Mouse (Mus musculus) hindbrain, embryonic 14.5 days (tissue): Measurements from ENCODE around the gene Lpin1. TPM values are rescaled to one million over a fixed set of nuclear protein-coding genes. Genes with fewer than 3 reads are reported as not detected.
A peak's percentile ranks its signal among the peaks of the same experiment; 100 is the strongest.

Experiments used
- ATAC-seq: fragments of 200-750 bp; cut with Nextera tagmentation; 2 replicates; pipeline ENCODE4 v1.8.0; 2017; ENCODE audit warnings: moderate number of reproducible peaks, mild to moderate bottlenecking, moderate TSS enrichment, moderate library complexity; ENCODE audit not compliant: low FRiP score
- DNase-seq: peaks from one replicate; pipeline ENCODE4 v3.0.0-alpha.2; 2015; ENCODE audit warnings: low spot score
- H3K27ac ChIP-seq: fragments of 300-500 bp; sonication (generic); 2 replicates; pipeline ENCODE4 v1.5.1; 2014; ENCODE audit warnings: mild to moderate bottlenecking, moderate library complexity
- H3K27me3 ChIP-seq: fragments of 300-500 bp; sonication (generic); 2 replicates; pipeline ENCODE4 v1.6.1; 2014; ENCODE audit warnings: mild to moderate bottlenecking, low read length, mixed read lengths; ENCODE audit not compliant: control insufficient read depth, insufficient read depth
- H3K36me3 ChIP-seq: fragments of 300-500 bp; sonication (generic); replicated peaks from 2 replicates; pipeline ENCODE4 v1.6.1; 2014; ENCODE audit not compliant: control insufficient read depth, insufficient read depth
- H3K4me1 ChIP-seq: fragments of 300-500 bp; sonication (generic); replicated peaks from 2 replicates; pipeline ENCODE4 v1.6.1; 2014; ENCODE audit warnings: antibody characterized with exemption, low read length, mixed read lengths; ENCODE audit not compliant: control insufficient read depth, insufficient read depth
- H3K4me2 ChIP-seq: fragments of 300-500 bp; sonication (generic); replicated peaks from 2 replicates; pipeline ENCODE4 v1.6.1; 2014; ENCODE audit warnings: mild to moderate bottlenecking, moderate library complexity
- H3K4me3 ChIP-seq: fragments of 300-500 bp; sonication (generic); replicated peaks from 2 replicates; pipeline ENCODE4 v1.5.1; 2014; ENCODE audit warnings: mild to moderate bottlenecking, low read length
- H3K9ac ChIP-seq: fragments of 300-500 bp; sonication (generic); 2 replicates; pipeline ENCODE4 v1.6.1; 2014
- H3K9me3 ChIP-seq: fragments of 300-500 bp; sonication (generic); 2 replicates; pipeline ENCODE4 v1.6.1; 2016; ENCODE audit warnings: low read length; ENCODE audit not compliant: control insufficient read depth
- WGBS: fragments of 180-500 bp; shearing (Covaris S2); extraction: QIAGEN DNeasy Blood & Tissue Kit; methylation state at CpG from one replicate; pipeline ENCODE4 v1.1.7; 2014; 5-methylcytosine and 5-hydroxymethylcytosine counted together
- polyA plus RNA-seq: library from polyadenylated mRNA; unstranded; fragments of >200 nt; fragmentation: Nextera tagmentation; extraction: Ambion mirVana; gene quantifications from 2 replicates; pipeline ENCODE4 v1.2.1, GENCODE M21; 2014

Lpin1 gene
- polyA plus RNA-seq, 1 experiment from 2014 or later = 18.0 TPM

GRCm38 (mm10) chr12:16643508-16644345 is 33.0 kb upstream of the Lpin1 start:
- DNase-seq (peak; percentile 65), ATAC-seq (peak; percentile 86)
- Histone ChIP-seq H3K27me3 (no peaks in the 10 kb centered on the region), H3K36me3 (no peaks in the 10 kb centered on the region), H3K27ac (peak overlapping the region; percentile 58), H3K4me3 (no peak overlapping the region), H3K4me2 (no peak overlapping the region), H3K4me1 (peaks cover 12% of the 10 kb centered on the region), H3K9ac (peak overlapping the region; percentile 24; the same call in 1 of the 2 replicates), H3K9me3 (no peaks in the 10 kb centered on the region)
- 38% methylated on average over 12 of the region's 12 CpGs for WGBS

- WGBS = 70% methylated on average over 5 of the region's 5 CpGs
- no peak for ATAC-seq
- no peaks in the 10 kb centered on the region for H3K36me3 ChIP-seq
Measured at GRCm38 (mm10) chr12:16642000-16642399, 31.2 kb upstream of the Lpin1 start.

GRCm38 (mm10) chr12:16640075-16640474 is 29.3 kb upstream of the Lpin1 start:
- WGBS = 88% methylated on average over 6 of the region's 6 CpGs
- no peak for ATAC-seq
- Histone ChIP-seq H3K4me2 (no peak overlapping the region), H3K27me3 (no peaks in the 10 kb centered on the region), H3K27ac (no peak overlapping the region), H3K36me3 (no peaks in the 10 kb centered on the region), H3K9me3 (no peaks in the 10 kb centered on the region), H3K4me3 (no peak overlapping the region), H3K4me1 (peaks cover 12% of the 10 kb centered on the region), H3K9ac (no peak overlapping the region)
- no peak for DNase-seq

More at GRCm38 (mm10) chr12:16642000-16642399, 31.2 kb upstream of the Lpin1 start:
- Histone ChIP-seq H3K9me3 (no peaks in the 10 kb centered on the region), H3K4me1 (peaks cover 12% of the 10 kb centered on the region), H3K4me2 (no peak overlapping the region), H3K27me3 (no peaks in the 10 kb centered on the region), H3K9ac (no peak overlapping the region), H3K27ac (no peak overlapping the region), H3K4me3 (no peak overlapping the region)
- no peak for DNase-seq

- no peak overlapping the region for H3K9ac ChIP-seq
- ATAC-seq (no peak), DNase-seq (no peak)
- 72% methylated on average over 12 of the region's 12 CpGs for WGBS
- H3K27me3 ChIP-seq = no peaks in the 10 kb centered on the region
- no peaks in the 10 kb centered on the region for H3K36me3 ChIP-seq
- no peak overlapping the region for H3K27ac ChIP-seq
- peaks cover 12% of the 10 kb centered on the region for H3K4me1 ChIP-seq
- no peak overlapping the region for H3K4me3 ChIP-seq
- H3K4me2 ChIP-seq = no peak overlapping the region
- no peaks in the 10 kb centered on the region for H3K9me3 ChIP-seq
Measured at GRCm38 (mm10) chr12:16639078-16639771, 28.5 kb upstream of the Lpin1 start.

- WGBS = 82% methylated on average over 6 of the region's 6 CpGs
Measured at GRCm38 (mm10) chr12:16635816-16636215, 25.1 kb upstream of the Lpin1 start.

GRCm38 (mm10) chr12:16634075-16634813 is 23.5 kb upstream of the Lpin1 start:
- ATAC-seq = no peak
- DNase-seq = peak; percentile 73
- Histone ChIP-seq H3K9ac (no peak overlapping the region), H3K4me3 (no peak overlapping the region), H3K4me1 (no peaks in the 10 kb centered on the region), H3K27ac (no peak overlapping the region), H3K4me2 (no peak overlapping the region), H3K9me3 (no peaks in the 10 kb centered on the region), H3K36me3 (no peaks in the 10 kb centered on the region), H3K27me3 (no peaks in the 10 kb centered on the region)
- 56% methylated on average over 14 of the region's 14 CpGs for WGBS

More at GRCm38 (mm10) chr12:16635816-16636215, 25.1 kb upstream of the Lpin1 start:
- H3K27me3 ChIP-seq = no peaks in the 10 kb centered on the region
- DNase-seq (no peak), ATAC-seq (no peak)
- no peak overlapping the region for H3K4me3 ChIP-seq
- no peak overlapping the region for H3K4me2 ChIP-seq
- no peak overlapping the region for H3K27ac ChIP-seq
- no peaks in the 10 kb centered on the region for H3K4me1 ChIP-seq
- H3K9me3 ChIP-seq = no peaks in the 10 kb centered on the region
- no peak overlapping the region for H3K9ac ChIP-seq
- H3K36me3 ChIP-seq = no peaks in the 10 kb centered on the region

GRCm38 (mm10) chr12:16633235-16633634 is 22.5 kb upstream of the Lpin1 start:
- ATAC-seq (no peak), DNase-seq (no peak)
- H3K27ac ChIP-seq = no peak overlapping the region
- 84% methylated on average over 6 of the region's 6 CpGs for WGBS
- H3K4me3 ChIP-seq = no peak overlapping the region
- no peaks in the 10 kb centered on the region for H3K36me3 ChIP-seq
- H3K4me1 ChIP-seq = no peaks in the 10 kb centered on the region
- no peaks in the 10 kb centered on the region for H3K27me3 ChIP-seq
- H3K9me3 ChIP-seq = no peaks in the 10 kb centered on the region
- H3K4me2 ChIP-seq = no peak overlapping the region
- H3K9ac ChIP-seq = no peak overlapping the region

GRCm38 (mm10) chr12:16631423-16631822 is 20.7 kb upstream of the Lpin1 start:
- Histone ChIP-seq H3K27me3 (no peaks in the 10 kb centered on the region), H3K9me3 (no peaks in the 10 kb centered on the region), H3K9ac (no peak overlapping the region), H3K4me3 (no peak overlapping the region), H3K27ac (no peak overlapping the region), H3K4me2 (no peak overlapping the region), H3K4me1 (no peaks in the 10 kb centered on the region), H3K36me3 (no peaks in the 10 kb centered on the region)
- no peak for DNase-seq
- ATAC-seq = no peak
- WGBS = 81% methylated on average over 2 of the region's 2 CpGs

- no peaks in the 10 kb centered on the region for H3K9me3 ChIP-seq
- H3K4me3 ChIP-seq = no peak overlapping the region
- H3K4me1 ChIP-seq = no peaks in the 10 kb centered on the region
- no peak overlapping the region for H3K9ac ChIP-seq
- DNase-seq (no peak), ATAC-seq (no peak)
- 96% methylated on average over 1 of the region's 1 CpGs for WGBS
- no peaks in the 10 kb centered on the region for H3K36me3 ChIP-seq
- H3K27me3 ChIP-seq = no peaks in the 10 kb centered on the region
- H3K4me2 ChIP-seq = no peak overlapping the region
- no peak overlapping the region for H3K27ac ChIP-seq
Measured at GRCm38 (mm10) chr12:16630866-16631185, 20.1 kb upstream of the Lpin1 start.
